Mouse (Mus musculus): ENCODE data around the gene Kif11. TPM values are rescaled to one million over a fixed set of nuclear protein-coding genes. Genes with fewer than 3 reads are reported as not detected.
A peak's percentile ranks its signal among the peaks of the same experiment; 100 is the strongest.

Gene Kif11
- polyA plus RNA-seq, 1 experiment from 2014 or later = 4.1 TPM

- Histone ChIP-seq H3K36me3 (ENCODE audit: inconsistent target) (peaks cover 11% of the 10 kb centered on the region; the same call in 1 of the 2 replicates), H3K4me3 (ENCODE audit: inconsistent target) (no peak overlapping the region), H3K27ac (no peak overlapping the region), H3K79me2 (ENCODE audit: inconsistent target) (no peaks in the 10 kb centered on the region)
- 30% methylated on average over 4 of the region's 4 CpGs for WGBS (ENCODE audit: missing documents)
Measured at GRCm38 (mm10) chr19:37443631-37444140, 67.5 kb downstream of the Kif11 start.

- no peaks in the 10 kb centered on the region for H3K79me2 ChIP-seq (ENCODE audit: inconsistent target)
- WGBS (ENCODE audit: missing documents) = 0% methylated on average over 5 of the region's 5 CpGs
- peak overlapping the region; percentile 63 for H3K27ac ChIP-seq
- H3K36me3 ChIP-seq (ENCODE audit: inconsistent target) = no peaks in the 10 kb centered on the region
- peak overlapping the region; percentile 34 for H3K4me3 ChIP-seq (ENCODE audit: inconsistent target)
Measured at GRCm38 (mm10) chr19:37448212-37448611, 72.0 kb downstream of the Kif11 start.

DNA sequence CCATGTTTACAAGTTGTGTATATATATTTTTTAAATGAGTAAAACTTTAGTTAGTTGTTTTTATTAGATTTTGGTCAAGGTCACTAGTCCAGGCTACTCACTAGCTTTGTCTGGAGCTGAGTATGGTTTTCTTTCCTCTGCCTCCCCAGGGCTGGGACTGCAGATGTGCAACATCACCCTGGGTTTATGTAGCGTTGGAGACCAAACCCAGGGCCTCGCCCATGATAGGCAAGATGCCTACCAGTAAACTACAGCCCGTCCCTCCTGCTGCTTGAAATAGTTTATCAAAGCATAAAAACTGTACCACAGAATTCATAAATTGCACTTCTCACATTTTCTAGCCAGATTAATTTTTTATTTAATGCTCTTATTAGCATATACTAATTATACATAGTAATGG is 73.0 kb downstream of the Kif11 start:
- no peaks in the 10 kb centered on the region for H3K36me3 ChIP-seq (ENCODE audit: inconsistent target)
- H3K4me3 ChIP-seq (ENCODE audit: inconsistent target) = no peak overlapping the region
- H3K79me2 ChIP-seq (ENCODE audit: inconsistent target) = no peaks in the 10 kb centered on the region
- H3K27ac ChIP-seq = no peak overlapping the region
- 93% methylated on average over 3 of the region's 3 CpGs for WGBS (ENCODE audit: missing documents)

GRCm38 (mm10) chr19:37455528-37455927 is 79.3 kb downstream of the Kif11 start:
- no peak overlapping the region for H3K4me3 ChIP-seq (ENCODE audit: inconsistent target)
- H3K27ac ChIP-seq = no peak overlapping the region
- WGBS (ENCODE audit: missing documents) = 94% methylated on average over 2 of the region's 2 CpGs
- no peaks in the 10 kb centered on the region for H3K36me3 ChIP-seq (ENCODE audit: inconsistent target)
- no peaks in the 10 kb centered on the region for H3K79me2 ChIP-seq (ENCODE audit: inconsistent target)

DNA sequence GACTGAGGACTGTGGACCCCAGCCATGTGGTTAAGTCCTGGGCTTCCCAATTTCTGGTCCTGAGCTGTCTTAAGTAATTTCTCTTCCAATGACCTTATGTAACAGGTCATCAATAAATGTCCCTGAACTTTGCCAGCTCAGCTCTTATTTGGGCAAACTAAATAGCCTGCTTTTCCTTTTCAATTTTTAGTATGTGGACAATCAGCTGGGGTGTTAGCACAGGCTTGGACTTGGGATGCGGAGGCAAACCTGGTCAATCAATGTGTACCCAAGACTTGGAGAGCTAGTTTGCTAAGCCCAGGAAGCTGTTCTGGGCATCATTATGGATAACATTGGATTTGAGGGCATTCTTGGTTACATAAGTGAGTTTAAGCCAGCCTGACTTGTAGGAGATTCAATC is 79.8 kb downstream of the Kif11 start:
- no peak overlapping the region for H3K27ac ChIP-seq
- no peaks in the 10 kb centered on the region for H3K36me3 ChIP-seq (ENCODE audit: inconsistent target)
- no peaks in the 10 kb centered on the region for H3K79me2 ChIP-seq (ENCODE audit: inconsistent target)
- WGBS (ENCODE audit: missing documents) = 100% methylated on average over 1 of the region's 1 CpGs
- H3K4me3 ChIP-seq (ENCODE audit: inconsistent target) = no peak overlapping the region

GRCm38 (mm10) chr19:37458013-37458412 is 81.8 kb downstream of the Kif11 start:
- 91% methylated on average over 6 of the region's 6 CpGs for WGBS (ENCODE audit: missing documents)
- Histone ChIP-seq H3K36me3 (ENCODE audit: inconsistent target) (no peaks in the 10 kb centered on the region), H3K79me2 (ENCODE audit: inconsistent target) (no peaks in the 10 kb centered on the region), H3K27ac (no peak overlapping the region), H3K4me3 (ENCODE audit: inconsistent target) (no peak overlapping the region)

GRCm38 (mm10) chr19:37466403-37466802 is 90.2 kb downstream of the Kif11 start:
- Histone ChIP-seq H3K4me3 (ENCODE audit: inconsistent target) (no peak overlapping the region), H3K36me3 (ENCODE audit: inconsistent target) (no peaks in the 10 kb centered on the region), H3K79me2 (ENCODE audit: inconsistent target) (no peaks in the 10 kb centered on the region), H3K27ac (no peak overlapping the region)
- 43% methylated on average over 3 of the region's 3 CpGs for WGBS (ENCODE audit: missing documents)

GRCm38 (mm10) chr19:37466978-37467377 is 90.8 kb downstream of the Kif11 start:
- Histone ChIP-seq H3K36me3 (ENCODE audit: inconsistent target) (no peaks in the 10 kb centered on the region), H3K4me3 (ENCODE audit: inconsistent target) (no peak overlapping the region), H3K27ac (no peak overlapping the region), H3K79me2 (ENCODE audit: inconsistent target) (no peaks in the 10 kb centered on the region)
- WGBS (ENCODE audit: missing documents) = 34% methylated on average over 5 of the region's 5 CpGs

- WGBS (ENCODE audit: missing documents) = 95% methylated on average over 6 of the region's 6 CpGs
- no peak overlapping the region for H3K4me3 ChIP-seq (ENCODE audit: inconsistent target)
- no peaks in the 10 kb centered on the region for H3K79me2 ChIP-seq (ENCODE audit: inconsistent target)
- no peak overlapping the region for H3K27ac ChIP-seq
- H3K36me3 ChIP-seq (ENCODE audit: inconsistent target) = no peaks in the 10 kb centered on the region
Measured at GRCm38 (mm10) chr19:37468841-37469566, 92.8 kb downstream of the Kif11 start.

Other genes starting within 250 kb of the Kif11 start
- gene March5, start 168.9 kb upstream of the Kif11 start, polyA plus RNA-seq (2018) = 78.5 to 135 TPM (median 91.9 TPM) in 3 replicates
- gene Cpeb3, start 167.8 kb upstream of the Kif11 start, polyA plus RNA-seq (2018) = 7.8 to 16.1 TPM (median 11.7 TPM) in 3 replicates
- gene Ide, start 38.6 kb upstream of the Kif11 start, polyA plus RNA-seq (2018) = 42.9 to 68.4 TPM (median 54.3 TPM) in 3 replicates
- gene Hhex, start 58.4 kb downstream of the Kif11 start, polyA plus RNA-seq (2018) = 40.9 to 70.1 TPM (median 44.6 TPM) in 3 replicates
- gene Exoc6, start 174.0 kb downstream of the Kif11 start, polyA plus RNA-seq (2018) = 15.2 to 19.8 TPM (median 17.5 TPM) in 3 replicates

All from macrophage (primary cell).